Mouse (Mus musculus): ENCODE results near the gene 3830403N18Rik. TPM values are rescaled to one million over a fixed set of nuclear protein-coding genes. Genes with fewer than 3 reads are reported as not detected.

3830403N18Rik gene
- polyA plus RNA-seq (2015; fragmentation: Illumina TruSeq; extraction: RNeasy Lipid Tissue Mini Kit (QIAGEN cat#74804); ENCODE audit: insufficient read depth, low read depth, low replicate concordance), result not detected

DNA sequence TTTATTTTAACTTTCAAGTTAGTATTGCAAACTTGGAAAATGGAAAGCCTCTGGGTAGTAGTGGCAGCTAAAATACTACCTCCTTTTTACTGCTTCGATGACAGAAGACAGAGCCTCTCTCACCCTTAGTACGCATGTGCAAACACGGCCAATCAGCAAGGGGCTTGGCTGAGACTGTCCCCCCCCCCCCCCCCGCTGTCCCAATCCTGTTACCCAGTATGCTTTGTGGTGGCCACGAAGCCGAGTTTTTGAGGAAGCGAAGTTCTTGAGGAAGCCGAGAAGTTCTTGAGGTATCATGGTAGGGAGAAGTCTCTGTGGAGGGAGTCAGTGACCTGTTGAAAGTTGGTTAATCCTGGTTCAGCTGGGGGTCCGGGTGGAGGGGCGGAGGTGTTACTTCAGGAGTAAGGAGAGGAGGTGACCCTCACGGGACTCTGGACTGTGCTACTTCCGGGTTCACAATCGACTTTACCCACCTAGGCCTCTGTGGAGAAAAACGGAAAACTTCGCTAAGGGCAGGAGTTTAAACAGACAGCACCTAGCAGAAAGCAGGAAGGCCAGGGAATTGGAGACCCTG lies at the start of gene 3830403N18Rik:
Gene 3830403N18Rik (plus strand): TSS at position 237 of the 574 bp plus-strand sequence.

Other genes with a start within 250 kb of the 3830403N18Rik start
- not detected for gene Gm773, start 76.3 kb downstream of the 3830403N18Rik start, polyA plus RNA-seq (2015; fragmentation: Illumina TruSeq; extraction: RNeasy Lipid Tissue Mini Kit (QIAGEN cat#74804); ENCODE audit: insufficient read depth, low read depth, low replicate concordance)
- gene Zfp449, start 209.8 kb downstream of the 3830403N18Rik start, polyA plus RNA-seq (2015; fragmentation: Illumina TruSeq; extraction: RNeasy Lipid Tissue Mini Kit (QIAGEN cat#74804); ENCODE audit: insufficient read depth, low read depth, low replicate concordance), result 1.4 TPM
- 1.3 TPM for gene Smim10l2a, start 238.0 kb downstream of the 3830403N18Rik start, polyA plus RNA-seq (2015; fragmentation: Illumina TruSeq; extraction: RNeasy Lipid Tissue Mini Kit (QIAGEN cat#74804); ENCODE audit: insufficient read depth, low read depth, low replicate concordance)

Measured in pancreas, adult 10 weeks (tissue).